Mouse (Mus musculus) testis, adult 2 months (tissue): Measurements from ENCODE around the gene Ly6g5c.

Source experiments
- CTCF ChIP-seq: fragments of 200-500 bp; IDR thresholded peaks from 2 replicates; pipeline ENCODE4 v1.5.1; 2012; ENCODE audit warnings: low read depth, mild to moderate bottlenecking, inconsistent platforms, low read length, moderate library complexity; ENCODE audit not compliant: control insufficient read depth, insufficient read depth, insufficient replicate concordance
- POLR2A ChIP-seq: fragments of 200-500 bp; IDR thresholded peaks from 2 replicates; pipeline ENCODE4 v1.6.1; 2012; ENCODE audit warnings: low read depth, mild to moderate bottlenecking, inconsistent platforms, low read length, moderate library complexity; ENCODE audit not compliant: control insufficient read depth

DNA sequence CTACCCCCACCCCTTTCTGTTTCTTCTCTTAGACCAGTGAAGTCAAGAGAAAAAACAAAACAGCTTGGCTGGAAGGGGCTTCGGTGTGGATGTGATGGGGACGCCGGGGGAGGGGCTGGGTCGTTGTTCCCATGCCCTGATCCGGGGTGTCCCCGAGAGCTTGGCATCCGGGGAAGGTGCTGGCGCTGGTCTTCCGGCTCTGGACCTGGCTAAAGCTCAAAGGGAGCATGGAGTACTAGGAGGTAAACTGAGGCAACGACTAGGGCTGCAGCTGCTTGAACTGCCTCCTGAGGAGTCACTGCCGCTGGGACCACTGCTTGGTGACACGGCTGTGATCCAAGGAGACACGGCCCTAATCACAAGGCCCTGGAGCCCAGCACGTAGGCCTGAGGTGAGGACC, 48.0 kb upstream of the Ly6g5c start:
- TF ChIP-seq CTCF (no peak), POLR2A (no peak)
